Mouse (Mus musculus) naive thymus-derived CD4-positive, alpha-beta T cell, adult 5 months (primary cell): Measurements from ENCODE around the gene Vmn1r63. TPM values are rescaled to one million over a fixed set of nuclear protein-coding genes. Genes with fewer than 3 reads are reported as not detected.

Experiments used
- polyA plus RNA-seq: library from polyadenylated mRNA; unstranded; fragments of 100-300 nt; shearing (Covaris generic); gene quantifications from one replicate; pipeline ENCODE4 v1.2.1, GENCODE M21; 2017

Vmn1r63 gene
- not detected for polyA plus RNA-seq

GRCm38 (mm10) chr7:5805345-5805744, at the start of gene Vmn1r63:
Gene Vmn1r63, minus strand, starts transcription at chr7:5805445.

Other genes with a start within 250 kb of the Vmn1r63 start
- gene Vmn1r61, start 192.2 kb downstream of the Vmn1r63 start, polyA plus RNA-seq = 0.11 TPM
- 0.82 TPM for gene Vmn1r62, start 131.8 kb downstream of the Vmn1r63 start, polyA plus RNA-seq
- not detected for gene Vmn1r64, start 79.1 kb upstream of the Vmn1r63 start, polyA plus RNA-seq
- not detected for gene Vmn1r65, start 205.6 kb upstream of the Vmn1r63 start, polyA plus RNA-seq
- not detected for gene Nlrp4c, start 239.7 kb upstream of the Vmn1r63 start, polyA plus RNA-seq